Mouse (Mus musculus) intestine, embryonic 15.5 days (tissue): Measurements from ENCODE around the gene Lclat1. TPM values are rescaled to one million over a fixed set of nuclear protein-coding genes. Genes with fewer than 3 reads are reported as not detected.

ENCODE experiments used
- ATAC-seq: fragments of 200-750 bp; cut with Nextera tagmentation; 2 replicates; pipeline ENCODE4 v1.8.0; 2017; ENCODE audit warnings: moderate TSS enrichment, moderate library complexity
- H3K27ac ChIP-seq: fragments of 300-500 bp; sonication (generic); 2 replicates; pipeline ENCODE4 v1.5.1; 2015; ENCODE audit warnings: mild to moderate bottlenecking, inconsistent platforms
- H3K27me3 ChIP-seq: fragments of 300-500 bp; sonication (generic); replicated peaks from 2 replicates; pipeline ENCODE4 v1.6.1; 2015; ENCODE audit warnings: inconsistent platforms
- H3K36me3 ChIP-seq: fragments of 300-500 bp; sonication (generic); 2 replicates; pipeline ENCODE4 v1.6.1; 2015; ENCODE audit warnings: inconsistent platforms
- H3K4me1 ChIP-seq: fragments of 300-500 bp; sonication (generic); replicated peaks from 2 replicates; pipeline ENCODE4 v1.6.1; 2015; ENCODE audit warnings: inconsistent platforms
- H3K4me2 ChIP-seq: fragments of 300-500 bp; sonication (generic); replicated peaks from 2 replicates; pipeline ENCODE4 v1.6.1; 2015; ENCODE audit warnings: mild to moderate bottlenecking, inconsistent platforms
- H3K4me3 ChIP-seq: fragments of 300-500 bp; sonication (generic); replicated peaks from 2 replicates; pipeline ENCODE4 v1.5.1; 2015; ENCODE audit warnings: inconsistent platforms
- H3K9ac ChIP-seq: fragments of 300-500 bp; sonication (generic); 2 replicates; pipeline ENCODE4 v1.6.1; 2015; ENCODE audit warnings: inconsistent platforms
- H3K9me3 ChIP-seq: fragments of 300-500 bp; sonication (generic); 2 replicates; pipeline ENCODE4 v1.6.1; 2016; ENCODE audit warnings: inconsistent platforms
- WGBS: fragments of 180-500 bp; shearing (Covaris S2); methylation state at CpG from one replicate; pipeline ENCODE4 v1.1.7; 2015; 5-methylcytosine and 5-hydroxymethylcytosine counted together
- polyA plus RNA-seq: library from polyadenylated mRNA; unstranded; fragments of >200 nt; fragmentation: Nextera tagmentation; extraction: Ambion mirVana; gene quantifications from 2 replicates; pipeline ENCODE4 v1.2.1, GENCODE M21; 2015

The Lclat1 gene
- polyA plus RNA-seq, 1 experiment from 2014 or later: 25.0 TPM

- H3K9me3 ChIP-seq: no peaks in the 10 kb centered on the region
- H3K4me3 ChIP-seq: no peak overlapping the region
- H3K27me3 ChIP-seq: no peaks in the 10 kb centered on the region
- no peak overlapping the region for H3K9ac ChIP-seq
- no peak overlapping the region for H3K27ac ChIP-seq
- ATAC-seq: no peak
- WGBS: 93% methylated on average over 1 of the region's 1 CpGs
- no peak overlapping the region for H3K4me2 ChIP-seq
- H3K4me1 ChIP-seq: 0 out of 2 replicates have a peak, but pooled peaks cover 5% of the 10 kb centered on the region
- H3K36me3 ChIP-seq: no peaks in the 10 kb centered on the region
Observed at GRCm38 (mm10) chr17:73233975-73234374, 126.2 kb downstream of the Lclat1 start.

- no peak overlapping the region for H3K27ac ChIP-seq
- H3K27me3 ChIP-seq: no peaks in the 10 kb centered on the region
- H3K9ac ChIP-seq: no peak overlapping the region
- no peak overlapping the region for H3K4me2 ChIP-seq
- H3K4me3 ChIP-seq: no peak overlapping the region
- H3K36me3 ChIP-seq: no peaks in the 10 kb centered on the region; the same call in 1 of the 2 replicates
- no peaks in the 10 kb centered on the region for H3K4me1 ChIP-seq
- ATAC-seq: no peak
- 78% methylated on average over 3 of the region's 3 CpGs for WGBS
- H3K9me3 ChIP-seq: no peaks in the 10 kb centered on the region
Observed at GRCm38 (mm10) chr17:73237178-73237853, 129.5 kb downstream of the Lclat1 start.

GRCm38 (mm10) chr17:73238501-73238900 lies 130.7 kb downstream of the Lclat1 start:
- H3K27ac ChIP-seq: no peak overlapping the region
- no peak for ATAC-seq
- no peaks in the 10 kb centered on the region for H3K27me3 ChIP-seq
- H3K4me3 ChIP-seq: no peak overlapping the region
- H3K4me2 ChIP-seq: no peak overlapping the region
- H3K4me1 ChIP-seq: no peaks in the 10 kb centered on the region
- 91% methylated on average over 5 of the region's 5 CpGs for WGBS
- no peaks in the 10 kb centered on the region for H3K9me3 ChIP-seq
- H3K36me3 ChIP-seq: no peaks in the 10 kb centered on the region; the same call in 1 of the 2 replicates
- H3K9ac ChIP-seq: no peak overlapping the region

- no peak overlapping the region for H3K4me3 ChIP-seq
- ATAC-seq: no peak
- no peak overlapping the region for H3K9ac ChIP-seq
- H3K36me3 ChIP-seq: no peaks in the 10 kb centered on the region; the same call in 1 of the 2 replicates
- H3K4me2 ChIP-seq: no peak overlapping the region
- WGBS: 86% methylated on average over 5 of the region's 5 CpGs
- H3K27me3 ChIP-seq: no peaks in the 10 kb centered on the region
- no peaks in the 10 kb centered on the region for H3K9me3 ChIP-seq
- no peak overlapping the region for H3K27ac ChIP-seq
- H3K4me1 ChIP-seq: no peaks in the 10 kb centered on the region
Observed at GRCm38 (mm10) chr17:73241085-73241848, 133.5 kb downstream of the Lclat1 start.

GRCm38 (mm10) chr17:73243676-73244075 lies 135.9 kb downstream of the Lclat1 start:
- Histone ChIP-seq H3K36me3 (no peaks in the 10 kb centered on the region; the same call in 1 of the 2 replicates), H3K27ac (no peak overlapping the region), H3K27me3 (no peaks in the 10 kb centered on the region), H3K4me3 (no peak overlapping the region), H3K9ac (no peak overlapping the region), H3K4me2 (no peak overlapping the region), H3K4me1 (no peaks in the 10 kb centered on the region), H3K9me3 (no peaks in the 10 kb centered on the region)
- no peak for ATAC-seq
- WGBS: 97% methylated on average over 6 of the region's 6 CpGs

GRCm38 (mm10) chr17:73244596-73244995 lies 136.8 kb downstream of the Lclat1 start:
- Histone ChIP-seq H3K27ac (no peak overlapping the region), H3K9me3 (no peaks in the 10 kb centered on the region), H3K4me3 (no peak overlapping the region), H3K4me2 (no peak overlapping the region), H3K27me3 (no peaks in the 10 kb centered on the region), H3K9ac (no peak overlapping the region), H3K4me1 (no peaks in the 10 kb centered on the region), H3K36me3 (no peaks in the 10 kb centered on the region; the same call in 1 of the 2 replicates)
- WGBS: 96% methylated on average over 3 of the region's 3 CpGs
- ATAC-seq: no peak

GRCm38 (mm10) chr17:73245089-73245684 lies 137.4 kb downstream of the Lclat1 start:
- Histone ChIP-seq H3K4me2 (no peak overlapping the region), H3K9ac (no peak overlapping the region), H3K4me3 (no peak overlapping the region), H3K27me3 (no peaks in the 10 kb centered on the region), H3K36me3 (no peaks in the 10 kb centered on the region), H3K27ac (no peak overlapping the region), H3K4me1 (no peaks in the 10 kb centered on the region), H3K9me3 (no peaks in the 10 kb centered on the region)
- WGBS: 69% methylated on average over 13 of the region's 13 CpGs
- no peak for ATAC-seq

GRCm38 (mm10) chr17:73246036-73246435 lies 138.3 kb downstream of the Lclat1 start:
- H3K9me3 ChIP-seq: no peaks in the 10 kb centered on the region
- H3K4me3 ChIP-seq: no peak overlapping the region
- H3K36me3 ChIP-seq: no peaks in the 10 kb centered on the region
- no peak overlapping the region for H3K9ac ChIP-seq
- no peak overlapping the region for H3K27ac ChIP-seq
- no peak overlapping the region for H3K4me2 ChIP-seq
- no peak for ATAC-seq
- 70% methylated on average over 3 of the region's 3 CpGs for WGBS
- H3K4me1 ChIP-seq: 0 out of 2 replicates have a peak, but pooled peaks cover 2% of the 10 kb centered on the region
- H3K27me3 ChIP-seq: no peaks in the 10 kb centered on the region

- peaks cover 7% of the 10 kb centered on the region; the same call in 1 of the 2 replicates for H3K4me1 ChIP-seq
- H3K27me3 ChIP-seq: no peaks in the 10 kb centered on the region
- H3K9ac ChIP-seq: no peak overlapping the region
- 97% methylated on average over 2 of the region's 2 CpGs for WGBS
- no peaks in the 10 kb centered on the region for H3K36me3 ChIP-seq
- no peak overlapping the region for H3K27ac ChIP-seq
- no peak overlapping the region for H3K4me2 ChIP-seq
- H3K9me3 ChIP-seq: no peaks in the 10 kb centered on the region
- no peak for ATAC-seq
- H3K4me3 ChIP-seq: no peak overlapping the region
Observed at GRCm38 (mm10) chr17:73246926-73247325, 139.1 kb downstream of the Lclat1 start.

- Histone ChIP-seq H3K27me3 (no peaks in the 10 kb centered on the region), H3K9me3 (no peaks in the 10 kb centered on the region), H3K4me3 (no peak overlapping the region), H3K36me3 (no peaks in the 10 kb centered on the region), H3K9ac (no peak overlapping the region), H3K4me2 (no peak overlapping the region), H3K27ac (no peak overlapping the region), H3K4me1 (peaks cover 7% of the 10 kb centered on the region; the same call in 1 of the 2 replicates)
- WGBS: 89% methylated on average over 14 of the region's 14 CpGs
- ATAC-seq: no peak
Observed at GRCm38 (mm10) chr17:73247758-73248157, 140.0 kb downstream of the Lclat1 start.

- WGBS: 84% methylated on average over 3 of the region's 3 CpGs
- no peaks in the 10 kb centered on the region for H3K9me3 ChIP-seq
- ATAC-seq: no peak
Observed at GRCm38 (mm10) chr17:73250488-73251141, 142.8 kb downstream of the Lclat1 start.

GRCm38 (mm10) chr17:73251142-73251502 lies 143.3 kb downstream of the Lclat1 start:
- ATAC-seq: no peak
- no peak overlapping the region for H3K4me2 ChIP-seq
- H3K27me3 ChIP-seq: no peaks in the 10 kb centered on the region
- H3K27ac ChIP-seq: no peak overlapping the region
- WGBS: 65% methylated on average over 8 of the region's 8 CpGs
- H3K4me1 ChIP-seq: peaks cover 7% of the 10 kb centered on the region; the same call in 1 of the 2 replicates
- no peak overlapping the region for H3K9ac ChIP-seq
- H3K4me3 ChIP-seq: no peak overlapping the region
- no peaks in the 10 kb centered on the region for H3K9me3 ChIP-seq
- no peaks in the 10 kb centered on the region for H3K36me3 ChIP-seq

More at GRCm38 (mm10) chr17:73250488-73251141, 142.8 kb downstream of the Lclat1 start:
- no peak overlapping the region for H3K4me2 ChIP-seq
- no peaks in the 10 kb centered on the region for H3K36me3 ChIP-seq
- no peak overlapping the region for H3K27ac ChIP-seq
- H3K4me1 ChIP-seq: peaks cover 7% of the 10 kb centered on the region; the same call in 1 of the 2 replicates
- H3K27me3 ChIP-seq: no peaks in the 10 kb centered on the region
- H3K9ac ChIP-seq: no peak overlapping the region
- H3K4me3 ChIP-seq: no peak overlapping the region
